Mouse (Mus musculus): ENCODE measurements around the gene Slc6a1. TPM values are rescaled to one million over a fixed set of nuclear protein-coding genes. Genes with fewer than 3 reads are reported as not detected.

The Slc6a1 gene
- total and polyA plus RNA-seq, 3 experiments = 0.04 TPM; not detected in 2

GRCm38 (mm10) chr6:114257762-114258361 lies 24.6 kb upstream of the Slc6a1 start:
- peaks cover 75% of the 10 kb centered on the region for H3K27me3 ChIP-seq (replicated peaks)
- no peak overlapping the region for H3K9ac ChIP-seq (ENCODE audit: insufficient read depth, low read depth)
- no peaks in the 10 kb centered on the region for H3K9me3 ChIP-seq (replicated peaks; ENCODE audit: low read length)
- in situ Hi-C loops (cut with MboI; ENCODE audit: low pct_ligation_motif_present, low pct_unique_long_range_greater_than_20kb, low sequenced_read_pairs) = no loop called here
- H3K4me1 ChIP-seq (ENCODE audit: control insufficient read depth in 1 of 2, insufficient read depth in 2 of 2) = peaks cover 0 to 3% of the 10 kb centered on the region in 2 experiments; a peak in 1 of 4 replicates
- no peaks in the 10 kb centered on the region for H3K79me2 ChIP-seq (replicated peaks; ENCODE audit: control insufficient read depth, extremely low read depth, insufficient read depth, poor library complexity, severe bottlenecking)
- H3K27ac ChIP-seq (ENCODE audit: insufficient read depth, low read depth) = no peak overlapping the region
- no peak for TF ChIP-seq SMC3 (IDR thresholded peaks at IDR 0.05; ENCODE audit: low read depth, low read length)
- no peak for TF ChIP-seq BHLHE40 (IDR thresholded peaks at IDR 0.05; ENCODE audit: low read depth, low read length)
- no peak for TF ChIP-seq MAZ (IDR thresholded peaks at IDR 0.05; ENCODE audit: low read depth, low read length)
- TF ChIP-seq UBTF (IDR thresholded peaks at IDR 0.05; ENCODE audit: low read depth, low read length) = no peak
- no peak for TF ChIP-seq POLR2A (IDR thresholded peaks at IDR 0.05; ENCODE audit: low read depth, low read length)
- TF ChIP-seq SIN3A (IDR thresholded peaks at IDR 0.05; ENCODE audit: low read length) = no peak
- no peak for TF ChIP-seq USF1 (IDR thresholded peaks at IDR 0.05; ENCODE audit: low read depth, low read length)
- TF ChIP-seq E2F4 (IDR thresholded peaks at IDR 0.05; ENCODE audit: insufficient replicate concordance, low read depth, low read length) = no peak
- no peak for TF ChIP-seq JUND (conservative IDR thresholded peaks at IDR 0.05; ENCODE audit: low read depth, low read length)
- no peak for TF ChIP-seq KAT2A (IDR thresholded peaks at IDR 0.05; ENCODE audit: insufficient replicate concordance, low read length)
- TF ChIP-seq ZNF384 (IDR thresholded peaks at IDR 0.05; ENCODE audit: low read depth, low read length) = no peak
- TF ChIP-seq TBP (conservative IDR thresholded peaks at IDR 0.05; ENCODE audit: low read depth, low read length) = no peak
- no peak for TF ChIP-seq MXI1 (IDR thresholded peaks at IDR 0.05; ENCODE audit: low read depth, low read length)
- no peak for TF ChIP-seq RAD21 (IDR thresholded peaks at IDR 0.05; ENCODE audit: low read depth, low read length)
- TF ChIP-seq EP300 (IDR thresholded peaks at IDR 0.05; ENCODE audit: low read length) = no peak
- TF ChIP-seq MAX (IDR thresholded peaks at IDR 0.05; ENCODE audit: low read length) = no peak
- DNase-seq (ENCODE audit: extremely low read depth) = no peak
- H3K36me3 ChIP-seq (replicated peaks in 1 of 2; ENCODE audit: control insufficient read depth in 1 of 2, insufficient read depth in 1 of 2, low read length in 1 of 2) = no peaks in the 10 kb centered on the region
- no peak overlapping the region for H3K4me3 ChIP-seq (replicated peaks in 1 of 3; ENCODE audit: low read depth in 2 of 3, low read length in 2 of 3, poor library complexity in 1 of 3)
- no peak overlapping the region for H3K4me2 ChIP-seq (ENCODE audit: insufficient read depth, low read depth, poor library complexity, severe bottlenecking)
- dilution Hi-C loops (cut with MboI; ENCODE audit: extremely low pct_ligation_motif_present, extremely low pct_unique_long_range_greater_than_20kb, low sequenced_read_pairs) = no loop called here

GRCm38 (mm10) chr6:114258661-114259193 lies 23.7 kb upstream of the Slc6a1 start:
- H3K79me2 ChIP-seq (replicated peaks; ENCODE audit: control insufficient read depth, extremely low read depth, insufficient read depth, poor library complexity, severe bottlenecking) = no peaks in the 10 kb centered on the region
- TF ChIP-seq ZKSCAN1 (IDR thresholded peaks at IDR 0.05; ENCODE audit: borderline replicate concordance, low read depth, low read length) = no peak
- dilution Hi-C loops (cut with MboI; ENCODE audit: extremely low pct_ligation_motif_present, extremely low pct_unique_long_range_greater_than_20kb, low sequenced_read_pairs) (no loop called here), in situ Hi-C loops (cut with MboI; ENCODE audit: low pct_ligation_motif_present, low pct_unique_long_range_greater_than_20kb, low sequenced_read_pairs) (no loop called here)
- peaks cover 0 to 3% of the 10 kb centered on the region in 2 experiments; a peak in 1 of 4 replicates for H3K4me1 ChIP-seq (ENCODE audit: control insufficient read depth in 1 of 2, insufficient read depth in 2 of 2)
- H3K9ac ChIP-seq (ENCODE audit: insufficient read depth, low read depth) = no peak overlapping the region
- H3K27ac ChIP-seq (ENCODE audit: insufficient read depth, low read depth) = no peak overlapping the region
- H3K4me2 ChIP-seq (ENCODE audit: insufficient read depth, low read depth, poor library complexity, severe bottlenecking) = no peak overlapping the region
- no peaks in the 10 kb centered on the region for H3K9me3 ChIP-seq (replicated peaks; ENCODE audit: low read length)
- H3K4me3 ChIP-seq (replicated peaks in 1 of 3; ENCODE audit: low read depth in 2 of 3, low read length in 2 of 3, poor library complexity in 1 of 3) = no peak overlapping the region
- DNase-seq (ENCODE audit: extremely low read depth) = no peak
- peaks cover 75% of the 10 kb centered on the region for H3K27me3 ChIP-seq (replicated peaks)
- no peaks in the 10 kb centered on the region for H3K36me3 ChIP-seq (replicated peaks in 1 of 2; ENCODE audit: control insufficient read depth in 1 of 2, insufficient read depth in 1 of 2, low read length in 1 of 2)
